Mouse (Mus musculus) brain, embryonic 14.5 days (tissue): ENCODE measurements at regions not wholly inside any gene's neighbourhood (a gene's known extent, or its start where the extent isn't known, plus 50 kb on each side); places are given as distances from the start of the nearest gene placed in this dataset.

Experiments
- CTCF ChIP-seq: fragments of 200-500 bp; IDR thresholded peaks from 2 replicates; pipeline ENCODE4 v1.5.1; 2012; ENCODE audit warnings: inconsistent platforms, mild to moderate bottlenecking, moderate library complexity, borderline replicate concordance; ENCODE audit not compliant: insufficient read depth, insufficient read length; ENCODE audit errors: extremely low read depth
- POLR2A ChIP-seq: fragments of 200-500 bp; IDR thresholded peaks from 2 replicates; pipeline ENCODE4 v1.6.1; 2012; ENCODE audit warnings: mild to moderate bottlenecking, inconsistent platforms, borderline replicate concordance; ENCODE audit not compliant: poor library complexity, insufficient read depth, insufficient read length, severe bottlenecking; ENCODE audit errors: extremely low read depth

DNA sequence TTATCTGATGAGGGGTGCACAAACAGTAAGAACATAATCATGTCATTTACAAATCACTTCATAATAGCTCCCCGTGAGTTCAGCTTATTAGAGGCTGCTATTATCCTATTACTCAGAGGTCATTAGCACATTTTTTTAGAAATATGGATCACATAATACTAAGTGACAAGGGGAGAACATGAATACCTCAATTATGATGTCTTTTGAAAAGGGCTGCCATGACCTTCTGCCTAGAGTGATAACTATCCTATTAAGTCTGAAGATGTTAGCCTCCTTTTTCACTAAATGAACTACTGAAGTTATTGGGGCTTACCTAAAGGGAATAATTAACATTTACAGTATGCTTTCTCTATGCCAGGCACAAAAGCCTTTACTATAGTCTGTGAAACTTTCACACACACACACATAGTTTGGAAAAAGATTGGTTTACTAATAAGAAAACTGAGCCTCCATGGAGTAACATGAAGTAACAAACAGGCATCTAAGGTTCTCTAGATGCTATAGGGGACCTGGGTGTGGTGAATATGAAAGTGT lies 108.1 kb upstream of the Cp start:
- TF ChIP-seq CTCF (no peak), POLR2A (no peak)
